Mouse (Mus musculus) megakaryocyte, embryonic 14.5 days (primary cell): ENCODE measurements around the gene Chrm5.

Experiments
- FLI1 ChIP-seq: IDR thresholded peaks from 2 replicates; pipeline ENCODE4 v1.6.1; 2012; ENCODE audit warnings: low read length, inconsistent platforms, mixed read lengths
- GATA1 ChIP-seq: IDR thresholded peaks from 3 replicates; pipeline ENCODE4 v1.6.1; 2012; ENCODE audit warnings: mixed read lengths, low read length, inconsistent platforms, borderline replicate concordance

DNA sequence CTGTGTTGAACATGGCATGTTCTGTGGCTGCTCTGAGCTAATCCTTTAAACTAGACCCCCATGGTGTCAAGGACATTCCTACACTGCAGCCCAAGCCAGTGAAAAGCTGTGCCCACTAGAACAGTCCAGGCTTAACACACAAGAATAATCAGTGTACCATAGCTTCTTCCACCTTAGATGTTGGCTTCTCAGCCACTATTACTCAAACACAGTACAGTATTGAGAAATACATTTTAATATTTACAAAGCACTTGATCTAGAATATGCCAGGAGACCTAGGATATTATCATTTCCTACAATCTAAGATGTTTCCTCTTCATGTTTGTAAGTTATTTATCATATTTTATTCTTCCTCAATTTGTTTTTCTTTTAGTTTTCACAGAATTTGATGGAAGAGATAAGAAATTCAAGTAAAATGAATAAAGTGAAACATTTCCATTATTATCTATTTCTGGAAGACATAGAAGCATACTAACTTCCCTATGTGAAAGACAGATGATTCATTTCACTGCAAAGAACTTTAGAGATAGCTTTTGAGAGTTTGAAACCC lies 32.0 kb downstream of the Chrm5 start:
- TF ChIP-seq FLI1 (no peak), GATA1 (no peak)
